Mouse (Mus musculus) ES-E14 (cell line): ENCODE measurements at regions not wholly inside any gene's neighbourhood (a gene's known extent, or its start where the extent isn't known, plus 50 kb on each side); places are given as distances from the start of the nearest gene placed in this dataset.
"Not testable (repeated sequence)": the region's sequence is repeated elsewhere in the genome, so short reads cannot be mapped to it uniquely, and the experiment has no call there.

Source experiments
- DNase-seq: peaks from one replicate; pipeline ENCODE4 v3.0.0-alpha.2; 2013; ENCODE audit warnings: low read depth, low spot score
- H3K27ac ChIP-seq: 2 replicates; pipeline ENCODE4 v1.5.1; 2012; ENCODE audit warnings: low read depth, mild to moderate bottlenecking, low read length, moderate library complexity, mixed read lengths; ENCODE audit not compliant: poor library complexity, insufficient read depth, severe bottlenecking
- H3K36me3 ChIP-seq: 2 replicates; pipeline ENCODE4 v1.6.1; 2012; ENCODE audit warnings: mild to moderate bottlenecking, low read length, moderate library complexity, mixed read lengths; ENCODE audit not compliant: control insufficient read depth, poor library complexity, insufficient read depth, severe bottlenecking
- H3K4me1 ChIP-seq, 2 experiments: fragments of 150-350 bp in 1 of 2; sonication (generic) in 1 of 2; 2 replicates each; pipeline ENCODE4 v1.6.1; 2012; ENCODE audit warnings: low read length in 2 of 2, mild to moderate bottlenecking in 1 of 2, mixed read lengths in 1 of 2; ENCODE audit not compliant: control insufficient read depth in 2 of 2, insufficient read depth in 2 of 2, poor library complexity in 1 of 2
- H3K4me3 ChIP-seq, 2 experiments: fragments of 150-350 bp in 1 of 2; sonication (generic) in 1 of 2; 2 replicates each; pipeline ENCODE4 v1.5.1; 2012; ENCODE audit warnings: low read length in 2 of 2, low read depth in 1 of 2, mild to moderate bottlenecking in 1 of 2, mixed read lengths in 1 of 2; ENCODE audit not compliant: insufficient read depth in 1 of 2, poor library complexity in 1 of 2, severe bottlenecking in 1 of 2
- H3K9ac ChIP-seq: 2 replicates; pipeline ENCODE4 v1.6.1; 2012; ENCODE audit warnings: low read depth, mild to moderate bottlenecking, low read length, mixed read lengths; ENCODE audit not compliant: poor library complexity, insufficient read depth, severe bottlenecking
- H3K9me3 ChIP-seq: fragments of 150-350 bp; sonication (generic); 2 replicates; pipeline ENCODE4 v1.6.1; 2012; ENCODE audit warnings: low read depth, mild to moderate bottlenecking, low read length; ENCODE audit not compliant: control insufficient read depth, insufficient read depth
- CHD2 ChIP-seq: IDR thresholded peaks from 2 replicates; pipeline ENCODE4 v1.6.1; 2014; ENCODE audit warnings: mild to moderate bottlenecking, low read depth, low read length, inconsistent platforms
- HCFC1 ChIP-seq: IDR thresholded peaks from 2 replicates; pipeline ENCODE4 v1.6.1; 2012; ENCODE audit warnings: low read length, inconsistent platforms, borderline replicate concordance; ENCODE audit not compliant: insufficient read depth
- MAFK ChIP-seq: IDR thresholded peaks from 2 replicates; pipeline ENCODE4 v1.6.1; 2014; ENCODE audit warnings: mild to moderate bottlenecking, low read depth, low read length, inconsistent platforms; ENCODE audit not compliant: insufficient read depth
- ZC3H11A ChIP-seq: IDR thresholded peaks from 2 replicates; pipeline ENCODE4 v1.6.1; 2012; ENCODE audit warnings: low read depth, mild to moderate bottlenecking, inconsistent platforms, low read length, borderline replicate concordance
- ZNF384 ChIP-seq: IDR thresholded peaks from 2 replicates; pipeline ENCODE4 v1.6.1; 2012; ENCODE audit warnings: low read depth, low read length, inconsistent platforms
- in situ Hi-C, 2 experiments: fragments of 600-800 bp; cut with MboI; formaldehyde crosslinking; loops; one replicate each; pipeline ENCODE4 v1.15.1; 2025; ENCODE audit warnings: low sequenced_read_pairs in 2 of 2, inconsistent platforms in 1 of 2; ENCODE audit not compliant: unreplicated experiment in 2 of 2

GRCm38 (mm10) chr6:7375851-7376250 is 178.8 kb upstream of the Tac1 start:
- TF ChIP-seq MAFK (no peak), ZNF384 (no peak), ZC3H11A (no peak), HCFC1 (no peak), CHD2 (no peak)
- H3K4me3 ChIP-seq: no peak overlapping the region
- H3K36me3 ChIP-seq: no peaks in the 10 kb centered on the region
- H3K9me3 ChIP-seq: no peaks in the 10 kb centered on the region
- no peak for DNase-seq
- H3K27ac ChIP-seq: no peak overlapping the region
- in situ Hi-C loops: no loop called here
- no peaks in the 10 kb centered on the region for H3K4me1 ChIP-seq
- H3K9ac ChIP-seq: no peak overlapping the region

- H3K27ac ChIP-seq: no peak overlapping the region
- no peak for DNase-seq
- H3K36me3 ChIP-seq: no peaks in the 10 kb centered on the region
- no peaks in the 10 kb centered on the region for H3K9me3 ChIP-seq
- H3K4me1 ChIP-seq: no peaks in the 10 kb centered on the region
- TF ChIP-seq CHD2: no peak
- no peak for TF ChIP-seq MAFK
- no peak for TF ChIP-seq HCFC1
- TF ChIP-seq ZNF384: no peak
- TF ChIP-seq ZC3H11A: no peak
- no peak overlapping the region for H3K4me3 ChIP-seq
- H3K9ac ChIP-seq: no peak overlapping the region
- in situ Hi-C loops: no loop called here
Observed at GRCm38 (mm10) chr6:7378651-7379050, 176.0 kb upstream of the Tac1 start.

GRCm38 (mm10) chr6:7424731-7425130 is 129.9 kb upstream of the Tac1 start:
- TF ChIP-seq ZC3H11A (no peak), MAFK (no peak), ZNF384 (no peak)
- in situ Hi-C loops: no loop called here
- Histone ChIP-seq H3K36me3 (no peaks in the 10 kb centered on the region), H3K4me3 (no peak overlapping the region), H3K9me3 (no peaks in the 10 kb centered on the region), H3K4me1 (no peaks in the 10 kb centered on the region), H3K27ac (no peak overlapping the region), H3K9ac (no peak overlapping the region)
- no peak for DNase-seq

GRCm38 (mm10) chr6:7441725-7442124 is 113.0 kb upstream of the Tac1 start:
- DNase-seq: peak; percentile 65
- no peaks in the 10 kb centered on the region for H3K9me3 ChIP-seq
- H3K4me1 ChIP-seq: peaks cover 0 to 2% of the 10 kb centered on the region in 2 experiments; a peak in 2 of 4 replicates
- H3K27ac ChIP-seq: no peak overlapping the region
- no peaks in the 10 kb centered on the region for H3K36me3 ChIP-seq
- no peak overlapping the region for H3K4me3 ChIP-seq
- in situ Hi-C loops: no loop called here
- no peak overlapping the region for H3K9ac ChIP-seq
- TF ChIP-seq CHD2: no peak
- TF ChIP-seq HCFC1: no peak
- TF ChIP-seq MAFK: no peak
- TF ChIP-seq ZC3H11A: no peak
- no peak for TF ChIP-seq ZNF384

- H3K36me3 ChIP-seq, in situ Hi-C loops, H3K4me3 ChIP-seq: not testable (repeated sequence)
Observed at GRCm38 (mm10) chr6:7442286-7442685, 112.4 kb upstream of the Tac1 start.

More at GRCm38 (mm10) chr6:7442286-7442685, 112.4 kb upstream of the Tac1 start:
- H3K27ac ChIP-seq, H3K9ac ChIP-seq, DNase-seq, H3K9me3 ChIP-seq, H3K4me1 ChIP-seq: not testable (repeated sequence)
